Comparison of ENCODE assay signal across 8 mouse cellular contexts in genomic region chr15:97785731-97786411, GRCm38 (mm10). TPM values are rescaled to one million over a fixed set of nuclear protein-coding genes. Genes with fewer than 3 reads are reported as not detected.
DNase-seq lines count a peak whose midpoint lies in the region.

No protein-coding gene starts in this region.

- intact Hi-C loops in left cerebral cortex, postnatal 4 days (cut with DNase I): no loop called here

- DNase-seq in heart, adult 11 months: peak; percentile 98
- no peak for DNase-seq in heart, adult 8-10 months (ENCODE audit: low spot score)
- peak; percentile 76 for DNase-seq in A20 (ENCODE audit: low read depth, low spot score)
- DNase-seq in cerebellum, postnatal 25 days: peak; percentile 45 to 51
- DNase-seq in kidney, postnatal 25 days: peak; percentile 56 to 79
- peak; percentile 75 to 84 for DNase-seq in spleen, postnatal 4 days (ENCODE audit: low spot score in 2 of 2)
- DNase-seq in left cerebral cortex, postnatal 4 days: no peak
- no peak for DNase-seq in frontal cortex, adult 2 months (ENCODE audit: extremely low spot score in 1 of 2, low spot score in 1 of 2)

RNA-seq across cellular contexts. Expression of gene Slc48a1, which starts 7.6 kb away (rescaled TPM):
- 10 to 100 TPM; 63.6 to 76.6 (median 67.9) TPM for total RNA-seq in heart, adult 8-10 months (2022)
- total RNA-seq in left cerebral cortex, postnatal 4 days (2021): 10 to 100 TPM; 81.8 to 84.6 TPM
- polyA plus RNA-seq in frontal cortex, adult 2 months (2012; rRNA removed): 107 and 117 TPM in 2 replicates

RNA-seq across cellular contexts. Expression of gene Rapgef3, which starts 18.1 kb away (rescaled TPM):
- total RNA-seq in heart, adult 8-10 months (2022): 10 to 100 TPM; 20.5 to 27.4 (median 23.8) TPM
- 10 to 100 TPM; 21.2 to 24.2 TPM for total RNA-seq in left cerebral cortex, postnatal 4 days (2021)
- polyA plus RNA-seq in frontal cortex, adult 2 months (2012; rRNA removed): 69.2 and 78.4 TPM in 2 replicates

RNA-seq across cellular contexts. Expression of gene Endou, which starts 54.7 kb away (rescaled TPM):
- 1 to 10 TPM; 1.3 to 2.3 (median 1.7) TPM for total RNA-seq in heart, adult 8-10 months (2022)
- total RNA-seq in left cerebral cortex, postnatal 4 days (2021): under 1 TPM; 0.16 to 0.18 TPM
- 1.0 and 1.5 TPM in 2 replicates for polyA plus RNA-seq in frontal cortex, adult 2 months (2012; rRNA removed)

RNA-seq across cellular contexts. Expression of gene Hdac7, which starts 58.4 kb away (rescaled TPM):
- total RNA-seq in heart, adult 8-10 months (2022): 10 to 100 TPM; 22.9 to 29.0 (median 26.5) TPM
- total RNA-seq in left cerebral cortex, postnatal 4 days (2021): 10 to 100 TPM; 41.0 to 41.3 TPM
- 50.2 and 57.5 TPM in 2 replicates for polyA plus RNA-seq in frontal cortex, adult 2 months (2012; rRNA removed)

Comparison
In these comparisons a context has a peak if more than half of its experiments do, and no peak if none do; other contexts are left out.
1. DNase-seq: peak in heart, adult 11 months (single experiment), A20 (single experiment), cerebellum, postnatal 25 days (2 of 2), kidney, postnatal 25 days (2 of 2) and spleen, postnatal 4 days (2 of 2); none in heart, adult 8-10 months (single experiment), left cerebral cortex, postnatal 4 days (single experiment) and frontal cortex, adult 2 months (0 of 2).